Mouse (Mus musculus): ENCODE measurements around the gene Wasf3.

- TF ChIP-seq EP300 (IDR thresholded peaks at IDR 0.05; ENCODE audit: low read depth) (no peak), CTCF (IDR thresholded peaks at IDR 0.05; ENCODE audit: low read depth) (no peak)
These were observed 1.4 kb upstream of the Wasf3 start for GRCm38 (mm10) chr5:146383401-146383800.

Measured in liver, postnatal 0 days (tissue).